Mouse (Mus musculus): ENCODE data around the gene Gsc2.

Gene Gsc2

GRCm38 (mm10) chr16:17884116-17884515 is 30.7 kb downstream of the Gsc2 start:
- Histone ChIP-seq H3K9me3 (ENCODE audit: low read length) (no peaks in the 10 kb centered on the region), H3K36me3 (ENCODE audit: insufficient read depth, low read length) (peaks cover 55% of the 10 kb centered on the region), H3K4me1 (replicated peaks; ENCODE audit: low read depth, low read length) (peaks cover 45% of the 10 kb centered on the region), H3K27me3 (ENCODE audit: insufficient read depth, low read length) (no peaks in the 10 kb centered on the region), H3K4me3 (replicated peaks; ENCODE audit: low read length) (0 out of 2 replicates have a peak overlapping the region, but pooled peaks have one; percentile 5)
- TF ChIP-seq CTCF (conservative IDR thresholded peaks at IDR 0.05; ENCODE audit: low read length) = no peak
- TF ChIP-seq NANOG (IDR thresholded peaks at IDR 0.05; ENCODE audit: borderline replicate concordance, low read length) = no peak
- no peak for TF ChIP-seq POU5F1 (IDR thresholded peaks at IDR 0.05; ENCODE audit: borderline replicate concordance, low read length)

DNA sequence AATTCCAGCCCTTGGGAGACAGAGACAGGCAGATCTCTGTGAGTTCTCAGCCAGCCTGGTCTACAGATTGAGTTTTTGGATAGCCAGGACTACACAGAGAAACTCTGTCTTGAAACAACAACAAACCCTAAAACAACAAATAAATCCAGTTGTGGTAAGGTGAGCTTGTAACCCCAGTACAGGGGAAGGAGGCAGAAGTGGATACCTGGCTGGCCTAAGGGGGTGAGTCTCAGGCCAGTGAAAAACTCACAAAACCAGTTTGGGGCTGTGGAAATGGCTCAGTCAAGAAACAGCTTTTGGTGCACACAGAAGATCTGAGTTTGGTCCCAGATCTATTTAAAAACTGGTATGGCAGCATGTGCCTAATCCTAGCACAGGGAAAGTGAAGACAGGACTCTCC is 32.7 kb downstream of the Gsc2 start:
- Histone ChIP-seq H3K36me3 (ENCODE audit: insufficient read depth, low read length) (peaks cover 64% of the 10 kb centered on the region), H3K4me3 (replicated peaks; ENCODE audit: low read length) (no peak overlapping the region), H3K4me1 (replicated peaks; ENCODE audit: low read depth, low read length) (peaks cover 45% of the 10 kb centered on the region), H3K9me3 (ENCODE audit: low read length) (no peaks in the 10 kb centered on the region), H3K27me3 (ENCODE audit: insufficient read depth, low read length) (no peaks in the 10 kb centered on the region)
- TF ChIP-seq CTCF (conservative IDR thresholded peaks at IDR 0.05; ENCODE audit: low read length) = no peak
- no peak for TF ChIP-seq NANOG (IDR thresholded peaks at IDR 0.05; ENCODE audit: borderline replicate concordance, low read length)
- TF ChIP-seq POU5F1 (IDR thresholded peaks at IDR 0.05; ENCODE audit: borderline replicate concordance, low read length) = no peak

GRCm38 (mm10) chr16:17879571-17879970 is 35.3 kb downstream of the Gsc2 start:
- H3K4me1 ChIP-seq (replicated peaks; ENCODE audit: low read depth, low read length) = peaks cover 26% of the 10 kb centered on the region
- no peaks in the 10 kb centered on the region for H3K9me3 ChIP-seq (ENCODE audit: low read length)
- H3K27me3 ChIP-seq (ENCODE audit: insufficient read depth, low read length) = no peaks in the 10 kb centered on the region
- H3K36me3 ChIP-seq (ENCODE audit: insufficient read depth, low read length) = peaks cover 54% of the 10 kb centered on the region
- TF ChIP-seq POU5F1 (IDR thresholded peaks at IDR 0.05; ENCODE audit: borderline replicate concordance, low read length) = no peak
- no peak for TF ChIP-seq CTCF (conservative IDR thresholded peaks at IDR 0.05; ENCODE audit: low read length)
- TF ChIP-seq NANOG (IDR thresholded peaks at IDR 0.05; ENCODE audit: borderline replicate concordance, low read length) = no peak
- H3K4me3 ChIP-seq (replicated peaks; ENCODE audit: low read length) = no peak overlapping the region

DNA sequence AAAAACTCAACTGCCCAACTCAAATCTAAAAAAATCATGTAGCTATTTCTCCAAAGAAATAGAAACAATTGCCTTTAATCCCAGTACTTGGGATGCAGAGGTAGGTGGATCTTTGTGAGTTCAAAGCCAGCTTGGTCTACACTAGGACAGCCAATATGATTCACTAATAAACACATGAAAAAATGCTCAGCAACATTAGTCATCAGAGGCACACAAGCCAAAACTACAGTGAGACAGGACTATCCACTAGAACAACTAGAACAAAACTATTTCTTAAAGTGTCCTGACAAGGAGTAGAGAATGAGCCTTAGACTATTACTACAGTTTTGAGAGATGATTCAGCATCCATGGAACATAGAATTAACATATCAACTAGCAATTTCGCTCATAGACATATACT is 38.8 kb downstream of the Gsc2 start:
- H3K4me3 ChIP-seq (replicated peaks; ENCODE audit: low read length) = no peak overlapping the region
- peaks cover 55% of the 10 kb centered on the region for H3K36me3 ChIP-seq (ENCODE audit: insufficient read depth, low read length)
- peaks cover 7% of the 10 kb centered on the region; the same call in 1 of the 2 replicates for H3K4me1 ChIP-seq (replicated peaks; ENCODE audit: low read depth, low read length)
- H3K9me3 ChIP-seq (ENCODE audit: low read length) = no peaks in the 10 kb centered on the region
- no peak for TF ChIP-seq CTCF (conservative IDR thresholded peaks at IDR 0.05; ENCODE audit: low read length)
- TF ChIP-seq NANOG (IDR thresholded peaks at IDR 0.05; ENCODE audit: borderline replicate concordance, low read length) = no peak
- TF ChIP-seq POU5F1 (IDR thresholded peaks at IDR 0.05; ENCODE audit: borderline replicate concordance, low read length) = no peak
- no peaks in the 10 kb centered on the region for H3K27me3 ChIP-seq (ENCODE audit: insufficient read depth, low read length)

DNA sequence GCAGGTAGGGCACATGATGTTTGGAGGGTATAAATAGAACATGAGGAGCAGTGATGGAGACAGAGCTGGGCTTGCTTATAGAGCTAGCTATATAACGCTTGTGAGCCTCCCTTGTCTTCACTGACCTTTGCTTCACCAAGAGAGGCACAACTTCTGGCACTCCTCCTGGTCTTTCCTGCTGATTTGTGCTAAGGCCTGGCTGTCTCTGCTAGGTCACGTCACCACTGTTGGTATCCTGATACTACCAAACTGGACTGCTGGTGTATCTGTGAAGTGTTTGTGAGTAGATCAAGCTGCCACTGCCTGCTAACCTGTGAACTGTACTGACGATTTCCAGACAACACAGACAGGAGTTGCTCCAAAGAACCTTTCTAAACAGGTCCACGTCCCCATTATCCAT is 39.7 kb downstream of the Gsc2 start:
- no peaks in the 10 kb centered on the region for H3K27me3 ChIP-seq (ENCODE audit: insufficient read depth, low read length)
- no peak for TF ChIP-seq NANOG (IDR thresholded peaks at IDR 0.05; ENCODE audit: borderline replicate concordance, low read length)
- TF ChIP-seq CTCF (conservative IDR thresholded peaks at IDR 0.05; ENCODE audit: low read length) = no peak
- no peak for TF ChIP-seq POU5F1 (IDR thresholded peaks at IDR 0.05; ENCODE audit: borderline replicate concordance, low read length)
- H3K4me3 ChIP-seq (replicated peaks; ENCODE audit: low read length) = no peak overlapping the region
- peaks cover 63% of the 10 kb centered on the region for H3K36me3 ChIP-seq (ENCODE audit: insufficient read depth, low read length)
- peaks cover 7% of the 10 kb centered on the region; the same call in 1 of the 2 replicates for H3K4me1 ChIP-seq (replicated peaks; ENCODE audit: low read depth, low read length)
- H3K9me3 ChIP-seq (ENCODE audit: low read length) = no peaks in the 10 kb centered on the region

DNA sequence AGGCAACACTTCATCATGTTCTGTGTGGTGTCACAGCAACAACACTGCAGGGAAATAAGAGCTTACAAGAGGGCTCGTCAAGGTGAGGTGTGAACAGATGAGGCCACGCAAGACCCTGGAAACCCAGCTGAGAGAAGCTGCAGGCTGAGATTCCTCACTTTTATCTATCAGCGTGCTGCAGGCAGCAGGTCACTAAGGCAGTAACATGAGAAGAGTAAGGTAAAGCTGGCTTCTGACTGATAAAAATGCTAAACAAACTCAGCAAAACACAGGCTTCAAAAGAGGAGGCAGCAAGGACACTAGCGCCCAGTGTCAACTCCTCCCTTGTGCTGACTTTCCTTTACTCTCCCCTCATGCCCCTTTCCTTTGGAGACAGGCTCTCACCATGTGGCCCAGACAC is 41.9 kb downstream of the Gsc2 start:
- TF ChIP-seq NANOG (IDR thresholded peaks at IDR 0.05; ENCODE audit: borderline replicate concordance, low read length) = no peak
- TF ChIP-seq CTCF (conservative IDR thresholded peaks at IDR 0.05; ENCODE audit: low read length) = no peak
- TF ChIP-seq POU5F1 (IDR thresholded peaks at IDR 0.05; ENCODE audit: borderline replicate concordance, low read length) = no peak
- H3K36me3 ChIP-seq (ENCODE audit: insufficient read depth, low read length) = peaks cover 67% of the 10 kb centered on the region

GRCm38 (mm10) chr16:17871248-17871647 is 43.6 kb downstream of the Gsc2 start:
- Histone ChIP-seq H3K4me1 (replicated peaks; ENCODE audit: low read depth, low read length) (peaks cover 11% of the 10 kb centered on the region), H3K27me3 (ENCODE audit: insufficient read depth, low read length) (no peaks in the 10 kb centered on the region), H3K36me3 (ENCODE audit: insufficient read depth, low read length) (peaks cover 68% of the 10 kb centered on the region), H3K4me3 (replicated peaks; ENCODE audit: low read length) (no peak overlapping the region), H3K9me3 (ENCODE audit: low read length) (no peaks in the 10 kb centered on the region)
- TF ChIP-seq NANOG (IDR thresholded peaks at IDR 0.05; ENCODE audit: borderline replicate concordance, low read length) = no peak
- TF ChIP-seq CTCF (conservative IDR thresholded peaks at IDR 0.05; ENCODE audit: low read length) = no peak
- TF ChIP-seq POU5F1 (IDR thresholded peaks at IDR 0.05; ENCODE audit: borderline replicate concordance, low read length) = no peak

More for the DNA sequence above, 41.9 kb downstream of the Gsc2 start:
- Histone ChIP-seq H3K27me3 (ENCODE audit: insufficient read depth, low read length) (no peaks in the 10 kb centered on the region), H3K4me1 (replicated peaks; ENCODE audit: low read depth, low read length) (peaks cover 7% of the 10 kb centered on the region; the same call in 1 of the 2 replicates), H3K9me3 (ENCODE audit: low read length) (no peaks in the 10 kb centered on the region), H3K4me3 (replicated peaks; ENCODE audit: low read length) (no peak overlapping the region)

DNA sequence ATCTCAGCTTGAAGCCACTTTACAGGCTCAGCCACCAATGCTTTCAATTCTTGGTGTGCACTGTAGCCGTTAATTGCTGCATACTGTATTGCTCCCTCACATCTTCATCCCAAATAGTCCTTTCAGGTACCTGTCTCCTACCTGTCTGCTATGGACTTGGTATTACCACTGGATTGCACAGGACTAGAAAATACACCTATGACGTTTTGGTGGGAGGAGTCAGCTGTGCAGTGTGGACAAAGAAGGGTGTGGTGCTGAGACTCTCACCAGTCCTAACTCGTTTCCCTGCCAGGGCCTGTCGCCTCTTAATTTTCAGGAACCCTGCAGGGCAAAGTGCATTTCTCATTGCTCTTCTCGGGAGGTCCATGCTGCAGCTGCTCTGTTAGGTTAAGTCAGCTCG is 49.1 kb downstream of the Gsc2 start:
- H3K9me3 ChIP-seq (ENCODE audit: low read length) = no peaks in the 10 kb centered on the region

GRCm38 (mm10) chr16:17865293-17865692 is 49.6 kb downstream of the Gsc2 start:
- peaks cover 22% of the 10 kb centered on the region for H3K4me1 ChIP-seq (replicated peaks; ENCODE audit: low read depth, low read length)
- no peaks in the 10 kb centered on the region for H3K27me3 ChIP-seq (ENCODE audit: insufficient read depth, low read length)
- no peaks in the 10 kb centered on the region for H3K9me3 ChIP-seq (ENCODE audit: low read length)

More for the DNA sequence above, 49.1 kb downstream of the Gsc2 start:
- no peak overlapping the region for H3K4me3 ChIP-seq (replicated peaks; ENCODE audit: low read length)
- peaks cover 60% of the 10 kb centered on the region for H3K36me3 ChIP-seq (ENCODE audit: insufficient read depth, low read length)
- H3K27me3 ChIP-seq (ENCODE audit: insufficient read depth, low read length) = no peaks in the 10 kb centered on the region
- TF ChIP-seq NANOG (IDR thresholded peaks at IDR 0.05; ENCODE audit: borderline replicate concordance, low read length) (no peak), CTCF (conservative IDR thresholded peaks at IDR 0.05; ENCODE audit: low read length) (no peak), POU5F1 (IDR thresholded peaks at IDR 0.05; ENCODE audit: borderline replicate concordance, low read length) (no peak)
- H3K4me1 ChIP-seq (replicated peaks; ENCODE audit: low read depth, low read length) = peaks cover 22% of the 10 kb centered on the region

More at GRCm38 (mm10) chr16:17865293-17865692, 49.6 kb downstream of the Gsc2 start:
- Histone ChIP-seq H3K4me3 (replicated peaks; ENCODE audit: low read length) (no peak overlapping the region), H3K36me3 (ENCODE audit: insufficient read depth, low read length) (peaks cover 60% of the 10 kb centered on the region)
- no peak for TF ChIP-seq CTCF (conservative IDR thresholded peaks at IDR 0.05; ENCODE audit: low read length)
- no peak for TF ChIP-seq NANOG (IDR thresholded peaks at IDR 0.05; ENCODE audit: borderline replicate concordance, low read length)
- no peak for TF ChIP-seq POU5F1 (IDR thresholded peaks at IDR 0.05; ENCODE audit: borderline replicate concordance, low read length)

All from E14TG2a.4 (cell line).